Mouse (Mus musculus): ENCODE measurements around the gene Gm20605.

Gene Gm20605

GRCm38 (mm10) chr5:137628498-137629305, at the start of gene Gm20605, which contains the start of the genes Fbxo24 and Lrch4:
Gm20605 (plus strand) TSS chr5:137629175.
Fbxo24 (minus strand) TSS chr5:137629002.
Lrch4 (plus strand) TSS chr5:137629121.
- DNase-seq (ENCODE audit: low read depth in 2 of 2, low spot score in 2 of 2) = peak; percentile 99

DNA sequence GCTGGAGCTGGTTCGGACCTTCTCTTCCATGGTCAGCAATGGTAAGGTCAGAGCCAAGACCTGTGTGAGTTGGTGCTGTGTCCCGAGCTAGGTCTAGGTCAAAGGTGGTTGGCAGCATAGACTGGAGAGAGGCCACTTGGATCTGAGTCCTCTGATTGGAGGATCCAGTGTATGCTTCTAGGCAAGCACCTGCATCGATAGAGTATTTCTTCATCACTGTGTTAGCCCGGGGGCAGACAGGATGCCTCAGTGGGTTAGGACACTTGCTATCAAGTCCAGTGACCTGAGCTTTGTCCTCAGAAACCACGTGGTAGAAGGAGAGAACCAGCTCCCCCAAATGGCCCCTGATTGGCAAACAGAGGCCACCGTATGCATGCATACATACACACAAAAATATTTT, 48.7 kb upstream of the Gm20605 start:
- no peak for DNase-seq (ENCODE audit: low read depth in 2 of 2, low spot score in 2 of 2)

- no peak for DNase-seq (ENCODE audit: low read depth in 2 of 2, low spot score in 2 of 2)
These were observed 46.3 kb upstream of the Gm20605 start for GRCm38 (mm10) chr5:137582702-137583101.

- DNase-seq (ENCODE audit: low read depth in 2 of 2, low spot score in 2 of 2) = peak in 1 of 2 experiments; percentile 21
These were observed 45.3 kb upstream of the Gm20605 start for GRCm38 (mm10) chr5:137583670-137584169.

DNA sequence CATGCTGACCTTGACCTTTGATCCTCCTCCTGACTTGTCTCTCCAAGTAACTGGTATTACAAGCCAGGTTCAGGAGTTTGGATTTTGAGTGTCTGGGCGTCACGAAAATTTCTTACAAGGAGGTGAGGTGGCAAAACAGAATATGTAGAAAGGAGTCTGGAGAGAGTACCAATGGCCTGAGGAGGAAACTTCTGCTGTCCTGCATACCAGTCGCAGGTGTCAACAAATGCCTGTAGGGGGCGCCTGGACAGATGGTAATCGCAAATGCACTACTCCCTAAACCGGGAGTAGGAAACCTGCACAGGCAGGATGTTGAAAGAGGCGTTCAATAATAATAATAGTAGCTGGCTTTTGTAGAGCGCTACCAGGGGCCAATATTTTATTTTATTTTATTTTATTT, 44.0 kb upstream of the Gm20605 start:
- peak; percentile 53 to 65 for DNase-seq (ENCODE audit: low read depth in 2 of 2, low spot score in 2 of 2)

DNA sequence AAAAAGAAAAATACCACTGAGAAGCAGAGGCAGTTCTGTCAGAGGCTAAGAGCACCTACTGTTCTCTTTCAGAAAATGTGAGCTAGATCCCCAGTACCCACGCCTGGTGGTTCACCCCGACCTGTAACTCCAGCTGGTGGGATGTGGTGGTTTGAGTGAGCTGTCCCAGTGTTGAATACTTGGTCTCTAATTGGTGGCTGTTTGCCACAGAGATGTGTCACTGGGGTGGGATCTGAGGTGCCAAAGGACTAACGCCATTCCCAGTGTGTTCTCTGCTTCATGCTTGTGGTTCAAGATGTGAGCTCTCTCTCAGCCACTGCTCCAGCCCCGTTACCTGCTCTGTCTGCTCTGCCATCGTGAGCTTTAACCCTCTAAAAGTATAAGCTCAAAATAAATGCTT, 38.5 kb upstream of the Gm20605 start:
- DNase-seq (ENCODE audit: low read depth in 2 of 2, low spot score in 2 of 2) = no peak

GRCm38 (mm10) chr5:137595921-137596320, 33.1 kb upstream of the Gm20605 start:
- no peak for DNase-seq (ENCODE audit: low read depth in 2 of 2, low spot score in 2 of 2)

- peak; percentile 35 for DNase-seq (ENCODE audit: low read depth in 2 of 2, low spot score in 2 of 2)
These were observed 32.2 kb upstream of the Gm20605 start for GRCm38 (mm10) chr5:137596601-137597261.

GRCm38 (mm10) chr5:137597625-137598024, 31.4 kb upstream of the Gm20605 start:
- DNase-seq (ENCODE audit: low read depth in 2 of 2, low spot score in 2 of 2) = no peak

DNA sequence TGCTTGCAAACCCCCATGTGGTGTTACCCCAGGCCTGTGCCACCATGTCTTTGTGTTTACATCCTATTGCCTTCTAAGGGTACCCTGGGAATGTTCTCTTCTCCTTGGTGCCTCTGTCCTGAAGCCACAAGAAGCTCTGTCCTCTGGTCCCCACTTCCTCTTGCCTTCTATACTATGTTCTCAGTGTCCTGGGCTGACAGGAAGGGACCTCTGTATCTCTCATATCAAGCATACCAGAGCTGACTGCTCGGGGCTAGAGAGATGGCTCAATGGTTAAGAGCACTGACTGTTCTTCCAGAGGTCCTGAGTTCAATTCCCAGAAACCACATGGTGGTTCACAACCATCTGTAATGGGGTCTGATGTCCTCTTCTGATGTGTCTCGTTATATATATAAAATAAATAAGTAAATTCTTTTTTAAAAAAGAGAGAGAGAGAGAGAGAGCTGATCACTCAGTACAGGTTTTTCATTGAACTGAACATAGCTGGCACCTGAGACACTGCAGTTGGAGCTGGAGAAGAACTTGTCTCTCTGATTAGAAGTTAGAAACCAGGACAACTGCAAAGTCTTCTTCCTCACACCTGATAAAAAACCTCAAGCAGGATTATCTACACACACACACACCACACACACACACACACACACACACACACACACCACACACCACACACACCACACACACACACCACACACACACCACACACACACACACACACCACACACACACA, 30.7 kb upstream of the Gm20605 start:
- no peak for DNase-seq (ENCODE audit: low read depth in 2 of 2, low spot score in 2 of 2)

DNA sequence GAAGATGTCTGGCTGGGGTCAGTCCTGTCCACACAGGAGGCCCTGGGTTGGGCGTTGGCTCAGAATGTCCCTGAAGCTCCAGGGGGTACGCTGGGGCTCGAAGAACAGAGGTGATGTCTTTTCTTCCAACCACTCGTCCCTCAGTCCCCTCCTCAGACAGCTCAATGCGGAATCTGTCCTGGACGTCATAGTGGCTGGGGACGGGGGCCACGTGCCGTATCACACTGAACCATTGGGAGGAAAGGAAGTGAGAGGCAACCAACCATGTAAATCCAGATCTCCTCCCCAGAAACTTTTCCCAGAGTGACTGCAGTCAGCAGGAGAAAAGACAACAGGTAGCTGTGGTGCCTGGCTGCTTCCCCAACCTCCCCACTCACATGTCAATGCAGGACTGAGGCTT, 29.4 kb upstream of the Gm20605 start:
- DNase-seq (ENCODE audit: low read depth in 2 of 2, low spot score in 2 of 2) = no peak

- DNase-seq (ENCODE audit: low read depth in 2 of 2, low spot score in 2 of 2) = no peak
These were observed 28.7 kb upstream of the Gm20605 start for GRCm38 (mm10) chr5:137600281-137600618.

- peak; percentile 89 to 95 for DNase-seq (ENCODE audit: low read depth in 2 of 2, low spot score in 2 of 2)
These were observed 28.2 kb upstream of the Gm20605 start, which contains the start of gene Mospd3 for GRCm38 (mm10) chr5:137600619-137601364. Mospd3 (minus strand) TSS chr5:137601058.

- no peak for DNase-seq (ENCODE audit: low read depth in 2 of 2, low spot score in 2 of 2)
These were observed 27.6 kb upstream of the Gm20605 start for GRCm38 (mm10) chr5:137601365-137601729.

- DNase-seq (ENCODE audit: low read depth in 2 of 2, low spot score in 2 of 2) = no peak
These were observed 20.9 kb upstream of the Gm20605 start for GRCm38 (mm10) chr5:137607860-137608653.

GRCm38 (mm10) chr5:137608654-137609190, 20.3 kb upstream of the Gm20605 start:
- no peak for DNase-seq (ENCODE audit: low read depth in 2 of 2, low spot score in 2 of 2)

- no peak for DNase-seq (ENCODE audit: low read depth in 2 of 2, low spot score in 2 of 2)
These were observed 19.7 kb upstream of the Gm20605 start for GRCm38 (mm10) chr5:137609292-137609691.

DNA sequence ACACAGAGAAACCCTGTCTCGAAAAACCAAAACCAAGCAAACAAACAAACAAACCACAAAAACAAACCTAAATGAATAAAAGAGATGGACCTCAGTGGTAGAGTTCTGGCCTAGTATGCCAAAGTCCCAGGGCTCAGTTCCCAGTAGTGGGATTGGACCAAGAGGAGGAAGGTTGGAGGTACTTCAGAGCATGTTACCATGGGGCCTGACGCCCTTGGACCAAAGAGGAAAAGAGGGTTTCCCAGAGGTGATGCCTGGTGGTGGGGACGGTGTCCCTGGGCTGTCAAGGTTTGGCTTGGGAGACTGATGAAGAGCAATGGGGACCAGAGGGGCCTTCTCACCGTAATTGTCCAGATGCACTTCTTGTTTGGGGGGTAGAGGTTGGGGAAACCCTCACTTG, 18.9 kb upstream of the Gm20605 start:
- DNase-seq (ENCODE audit: low read depth in 2 of 2, low spot score in 2 of 2) = no peak

DNA sequence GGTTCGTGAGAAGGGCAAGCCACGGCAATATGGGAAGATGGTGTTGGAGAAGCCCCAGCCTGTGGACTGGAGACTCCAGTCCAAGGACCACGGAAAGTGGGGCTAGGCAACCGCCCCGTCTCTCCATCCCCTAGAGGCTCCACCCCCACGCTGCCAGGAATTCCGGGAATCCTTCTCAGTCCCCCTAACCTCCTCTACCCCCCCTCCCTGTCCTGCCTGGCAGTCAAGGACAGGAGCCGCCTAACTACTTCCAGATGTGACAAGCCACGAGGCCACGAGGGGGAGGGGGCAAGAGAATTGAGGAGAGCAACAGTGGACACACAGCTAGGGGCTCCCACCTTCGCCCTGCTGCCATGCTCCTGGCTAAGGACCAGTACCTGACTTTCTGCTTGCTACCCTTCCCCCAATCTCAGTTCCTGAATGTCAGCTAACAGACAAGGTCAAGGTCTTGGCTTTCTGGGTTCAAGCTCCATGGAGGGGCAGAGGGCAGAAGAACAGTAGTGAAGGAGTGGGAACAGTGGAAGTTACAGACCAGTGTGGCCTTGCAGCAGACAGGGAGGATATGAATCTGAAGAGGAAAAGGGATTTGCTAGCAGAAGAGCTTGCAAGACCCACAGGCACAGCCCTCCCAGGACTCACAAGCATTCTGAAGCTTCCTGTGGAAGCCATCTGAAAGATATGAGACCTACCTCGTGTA, 18.3 kb upstream of the Gm20605 start:
- no peak for DNase-seq (ENCODE audit: low read depth in 2 of 2, low spot score in 2 of 2)
